Mouse (Mus musculus) adipocyte (in vitro differentiated cells): ENCODE measurements around the gene 1700109H08Rik.
"Not testable (repeated sequence)": the region's sequence is repeated elsewhere in the genome, so short reads cannot be mapped to it uniquely, and the experiment has no call there.

Experiments used
- DNase-seq: peaks from one replicate; pipeline ENCODE4 v3.0.0-alpha.2; 2016; ENCODE audit warnings: low spot score

Gene 1700109H08Rik

DNA sequence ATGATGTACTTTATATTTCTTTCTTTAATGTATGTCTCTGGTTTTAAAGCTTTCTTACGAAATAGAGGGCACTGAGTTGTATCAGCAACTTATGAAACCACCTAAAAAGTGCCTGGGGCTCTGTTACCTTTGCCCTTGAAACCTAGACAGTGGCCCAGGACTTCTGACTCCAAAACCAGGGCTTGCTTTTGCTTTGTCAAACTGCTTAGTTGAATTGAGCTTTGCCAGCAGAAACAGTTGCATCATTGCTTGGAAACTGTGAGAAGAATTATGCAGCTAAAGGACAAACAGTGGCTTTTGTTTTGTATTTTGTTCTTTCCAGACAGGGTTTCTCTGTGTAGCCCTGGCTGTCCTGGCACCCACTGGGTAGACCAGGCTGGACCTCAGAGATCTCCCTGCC, 28.9 kb downstream of the 1700109H08Rik start:
- DNase-seq: peak; percentile 94

DNA sequence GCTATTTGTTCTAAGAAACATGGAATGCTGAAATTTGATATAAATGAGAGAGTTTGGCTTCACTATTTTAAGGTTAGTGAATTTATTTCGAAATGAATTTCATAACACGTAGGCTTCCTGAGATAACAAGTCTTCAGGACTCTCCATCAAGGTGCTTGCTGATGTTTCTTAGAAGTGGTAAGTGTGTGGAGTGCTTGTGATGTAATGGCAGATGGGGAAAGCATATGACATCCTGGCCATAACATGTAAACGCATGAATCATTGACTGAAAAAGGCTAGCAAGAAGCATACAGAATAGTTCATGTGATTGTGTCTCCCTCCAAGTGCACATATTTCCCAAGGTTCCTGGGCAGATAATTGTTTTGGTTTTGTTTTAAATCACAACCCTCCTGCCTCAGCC, 29.4 kb downstream of the 1700109H08Rik start:
- no peak for DNase-seq

DNA sequence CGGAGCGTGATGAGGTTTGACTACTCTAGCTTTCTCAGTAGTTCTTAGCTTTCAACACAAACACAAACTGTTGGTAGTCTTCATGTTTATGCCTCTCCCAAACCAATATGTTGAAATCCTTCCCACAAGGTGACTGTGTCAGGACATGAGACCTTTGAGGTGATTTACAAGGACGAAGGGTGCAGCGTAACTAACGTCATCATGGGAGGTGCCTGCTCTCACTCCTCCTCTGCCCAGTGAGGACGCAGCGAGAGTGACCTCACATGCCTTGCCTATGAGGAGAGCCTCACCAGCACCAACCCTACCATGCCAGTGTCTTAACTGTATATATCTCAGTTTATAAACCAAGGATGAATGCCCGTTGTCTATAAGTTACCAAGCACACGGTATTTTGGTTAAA, 35.7 kb downstream of the 1700109H08Rik start:
- no peak for DNase-seq

GRCm38 (mm10) chr5:3609241-3609640, 37.9 kb downstream of the 1700109H08Rik start:
- no peak for DNase-seq

DNA sequence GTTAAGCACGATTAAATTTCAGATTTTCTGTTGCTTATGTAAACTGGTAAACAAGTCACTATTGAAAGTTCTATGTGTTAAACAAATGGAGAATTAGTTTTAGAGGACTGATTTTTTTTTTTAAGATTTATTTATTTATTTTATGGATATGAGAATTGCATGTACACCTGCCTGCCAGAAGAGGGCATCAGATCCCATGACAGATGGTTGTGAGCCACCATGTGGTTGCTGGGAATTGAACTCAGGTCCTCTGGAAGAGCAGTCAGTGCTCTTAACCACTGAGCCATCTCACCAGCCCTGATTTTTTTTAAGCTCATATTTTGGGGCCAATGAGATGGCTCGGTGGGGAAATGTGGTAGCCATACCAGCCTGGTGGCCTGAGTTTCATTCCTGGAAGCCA, 40.5 kb downstream of the 1700109H08Rik start:
- DNase-seq: not testable (repeated sequence)

GRCm38 (mm10) chr5:3620486-3620885, 49.1 kb downstream of the 1700109H08Rik start:
- DNase-seq: no peak

- no peak for DNase-seq
Measured at GRCm38 (mm10) chr5:3630055-3630454, 58.7 kb downstream of the 1700109H08Rik start.

DNA sequence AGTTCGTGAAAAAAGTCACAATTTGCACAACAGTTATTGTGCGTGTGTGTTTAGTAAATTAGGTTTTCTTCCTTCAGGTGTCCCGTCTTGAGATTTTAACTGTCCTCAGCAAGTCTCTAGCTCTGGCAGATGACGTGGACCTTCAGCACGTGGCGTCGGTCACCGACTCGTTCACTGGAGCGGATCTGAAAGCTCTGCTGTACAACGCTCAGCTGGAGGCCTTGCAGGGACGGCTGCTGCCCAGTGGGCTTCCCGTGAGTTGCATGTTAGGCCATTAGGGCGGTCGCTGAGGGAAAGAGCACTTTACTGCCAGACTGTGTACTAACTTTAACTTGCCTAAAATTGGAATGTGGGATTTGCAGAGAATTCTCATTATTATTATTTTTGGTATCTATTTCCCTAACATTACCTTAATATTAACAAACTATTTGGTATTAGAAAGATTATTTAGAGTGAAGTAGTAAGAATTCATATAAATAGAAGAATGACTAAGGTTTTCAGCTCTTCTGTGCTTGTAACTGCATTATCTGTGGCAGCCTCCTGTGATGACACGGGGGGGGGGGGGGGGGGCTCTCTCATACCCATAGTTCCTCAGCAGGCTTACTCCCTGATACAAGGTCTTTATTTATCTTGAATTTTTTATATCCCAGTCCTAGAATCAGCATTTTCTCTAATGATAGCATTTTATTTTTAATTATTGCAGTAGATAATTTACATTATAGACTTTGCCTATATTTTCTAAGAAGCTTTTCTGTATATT, 60.3 kb downstream of the 1700109H08Rik start:
- DNase-seq: no peak

- no peak for DNase-seq
Measured at GRCm38 (mm10) chr5:3632285-3632684, 60.9 kb downstream of the 1700109H08Rik start.

DNA sequence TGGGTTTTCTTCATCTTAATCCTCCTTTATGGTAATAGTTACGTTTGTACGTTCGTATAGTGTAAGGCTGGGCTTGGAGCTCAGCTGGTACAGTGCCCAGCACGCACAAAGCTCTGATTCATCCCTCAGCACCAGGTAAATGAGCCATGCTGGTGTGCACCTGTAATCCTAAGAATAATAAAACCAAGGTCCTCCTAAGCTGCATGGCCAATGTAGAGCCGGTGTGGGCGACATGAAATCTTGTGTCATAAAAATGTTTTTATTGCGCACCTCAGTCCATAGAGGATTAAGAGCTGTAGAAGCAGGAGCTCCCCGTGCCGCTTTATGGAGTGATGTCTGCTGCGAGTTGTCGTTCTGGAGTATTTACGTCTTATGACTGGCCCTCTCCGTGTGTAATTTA, 61.9 kb downstream of the 1700109H08Rik start:
- no peak for DNase-seq

- no peak for DNase-seq
Measured at GRCm38 (mm10) chr5:3633951-3634350, 62.6 kb downstream of the 1700109H08Rik start.
